Mouse (Mus musculus): Measurements from ENCODE around the gene Vat1l. TPM values are rescaled to one million over a fixed set of nuclear protein-coding genes. Genes with fewer than 3 reads are reported as not detected.

Gene Vat1l
- 10 to 100 TPM; 13.4 to 15.9 TPM for total RNA-seq (2021)
- long read RNA-seq, experiment 1, full-length matches to known transcripts = 9 of 9 reads
- long read RNA-seq, experiment 1, partial matches to known transcripts = 0 of 9 reads
- long read RNA-seq, experiment 1, other reads (novel, unspliced or antisense) = 0 of 9 reads
- long read RNA-seq, experiment 2, partial matches to known transcripts = 1 of 6 reads
- long read RNA-seq, experiment 2, other reads (novel, unspliced or antisense) = 4 of 6 reads

- no peak for DNase-seq (ENCODE audit: low spot score in 2 of 2)
Observed at GRCm38 (mm10) chr8:114205221-114205901, at the start of gene Vat1l. Gene Vat1l, plus strand, starts transcription at chr8:114205612.

GRCm38 (mm10) chr8:114158586-114158985 lies 46.8 kb upstream of the Vat1l start:
- no peak for DNase-seq (ENCODE audit: low spot score in 2 of 2)

GRCm38 (mm10) chr8:114159666-114160065 lies 45.7 kb upstream of the Vat1l start:
- no peak for DNase-seq (ENCODE audit: low spot score in 2 of 2)

- DNase-seq (ENCODE audit: low spot score in 2 of 2) = no peak
Observed at GRCm38 (mm10) chr8:114163871-114164270, 41.5 kb upstream of the Vat1l start.

GRCm38 (mm10) chr8:114164444-114165096 lies 40.8 kb upstream of the Vat1l start:
- no peak for DNase-seq (ENCODE audit: low spot score in 2 of 2)

GRCm38 (mm10) chr8:114165741-114166140 lies 39.7 kb upstream of the Vat1l start:
- no peak for DNase-seq (ENCODE audit: low spot score in 2 of 2)

GRCm38 (mm10) chr8:114176721-114177120 lies 28.7 kb upstream of the Vat1l start:
- DNase-seq (ENCODE audit: low spot score in 2 of 2) = no peak

- DNase-seq (ENCODE audit: low spot score in 2 of 2) = no peak
Observed at GRCm38 (mm10) chr8:114193334-114193733, 12.1 kb upstream of the Vat1l start.

- DNase-seq (ENCODE audit: low spot score in 2 of 2) = no peak
Observed at GRCm38 (mm10) chr8:114198990-114199389, 6.4 kb upstream of the Vat1l start.

GRCm38 (mm10) chr8:114206421-114206983 lies 1.1 kb downstream of the Vat1l start:
- DNase-seq (ENCODE audit: low spot score in 2 of 2) = no peak

- DNase-seq (ENCODE audit: low spot score in 2 of 2) = no peak
Observed at GRCm38 (mm10) chr8:114207026-114207425, 1.6 kb downstream of the Vat1l start.

GRCm38 (mm10) chr8:114220779-114221178 lies 15.4 kb downstream of the Vat1l start:
- DNase-seq (ENCODE audit: low spot score in 2 of 2) = no peak

GRCm38 (mm10) chr8:114222001-114222400 lies 16.6 kb downstream of the Vat1l start:
- no peak for DNase-seq (ENCODE audit: low spot score in 2 of 2)

- DNase-seq (ENCODE audit: low spot score in 2 of 2) = no peak
Observed at GRCm38 (mm10) chr8:114224001-114224400, 18.6 kb downstream of the Vat1l start.

GRCm38 (mm10) chr8:114251321-114252065 lies 46.1 kb downstream of the Vat1l start:
- DNase-seq (ENCODE audit: low spot score in 2 of 2) = no peak

GRCm38 (mm10) chr8:114258685-114259084 lies 53.3 kb downstream of the Vat1l start:
- no peak for DNase-seq (ENCODE audit: low spot score in 2 of 2)

GRCm38 (mm10) chr8:114259713-114260355 lies 54.4 kb downstream of the Vat1l start:
- DNase-seq (ENCODE audit: low spot score in 2 of 2) = no peak

GRCm38 (mm10) chr8:114262331-114262730 lies 56.9 kb downstream of the Vat1l start:
- DNase-seq (ENCODE audit: low spot score in 2 of 2) = no peak

- DNase-seq (ENCODE audit: low spot score in 2 of 2) = no peak
Observed at GRCm38 (mm10) chr8:114274558-114274957, 69.1 kb downstream of the Vat1l start.

GRCm38 (mm10) chr8:114281101-114281500 lies 75.7 kb downstream of the Vat1l start:
- DNase-seq (ENCODE audit: low spot score in 2 of 2) = no peak

Measured in adrenal gland, adult 18-20 months (tissue).